Mouse (Mus musculus): ENCODE measurements around the gene Mycbp2. TPM values are rescaled to one million over a fixed set of nuclear protein-coding genes. Genes with fewer than 3 reads are reported as not detected.

The Mycbp2 gene
- polyA plus RNA-seq, 2 experiments from 2014 or later: 99.0 to 99.5 TPM

DNA sequence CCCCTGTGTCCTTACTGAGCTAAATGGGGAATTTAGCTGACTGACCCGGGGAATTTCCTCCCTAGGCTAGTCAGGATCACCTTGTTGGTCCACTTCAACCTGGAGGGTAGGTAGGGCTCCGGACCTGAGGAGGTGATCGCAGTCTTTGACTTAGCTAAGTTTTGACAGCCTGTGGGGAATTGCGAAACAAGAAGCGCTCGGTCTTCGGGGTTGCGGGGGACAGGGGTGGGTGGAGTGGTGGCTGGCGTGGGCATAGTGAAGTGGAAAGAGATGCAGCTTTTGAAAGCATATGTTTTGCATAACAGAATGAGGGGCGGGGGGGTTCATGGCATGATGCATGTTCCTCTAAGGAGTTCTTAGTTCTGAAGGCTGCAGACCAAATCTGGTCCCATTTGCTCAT is 275.8 kb downstream of the Mycbp2 start:
- ATAC-seq: no peak

DNA sequence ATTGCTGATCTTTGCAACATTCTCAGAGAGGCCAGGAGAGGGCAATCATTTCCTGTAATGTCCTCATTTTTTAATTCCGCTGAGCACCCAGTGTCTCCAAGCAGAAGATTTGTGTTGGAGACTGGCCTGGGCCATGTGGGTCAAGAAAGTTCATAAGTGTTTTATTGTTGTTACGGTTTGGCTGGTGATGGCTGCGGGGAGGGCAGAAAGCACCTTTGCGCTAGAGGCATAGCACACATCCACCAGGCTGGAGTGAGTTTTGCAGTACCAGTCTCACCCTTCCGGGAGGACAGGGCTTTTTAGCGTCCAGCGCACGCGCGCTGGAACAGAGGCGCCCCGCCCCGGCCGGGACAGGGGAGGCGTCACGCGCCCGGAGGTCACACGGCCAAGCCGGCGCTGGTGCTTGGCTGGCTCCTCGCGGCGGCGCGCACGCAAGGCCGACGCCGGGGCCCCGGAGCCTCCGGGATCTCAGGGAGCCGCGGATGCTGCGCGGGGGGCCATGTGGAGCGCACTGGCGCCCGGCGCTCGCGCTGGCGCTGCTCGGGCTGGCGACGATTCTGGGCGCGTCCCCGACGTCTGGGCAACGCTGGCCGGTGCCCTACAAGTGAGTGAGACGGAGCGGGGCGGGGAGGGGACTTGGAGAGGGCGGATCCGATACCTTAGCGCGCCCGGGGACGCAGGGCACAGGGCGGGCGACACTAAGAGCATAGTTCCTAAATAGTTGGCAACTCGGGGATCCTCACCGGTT is 276.6 kb downstream of the Mycbp2 start, which contains the start of gene Cln5:
TSS of gene Cln5 (plus strand) at position 353 of the 748 bp plus-strand sequence.
- peak; percentile 89 for ATAC-seq

DNA sequence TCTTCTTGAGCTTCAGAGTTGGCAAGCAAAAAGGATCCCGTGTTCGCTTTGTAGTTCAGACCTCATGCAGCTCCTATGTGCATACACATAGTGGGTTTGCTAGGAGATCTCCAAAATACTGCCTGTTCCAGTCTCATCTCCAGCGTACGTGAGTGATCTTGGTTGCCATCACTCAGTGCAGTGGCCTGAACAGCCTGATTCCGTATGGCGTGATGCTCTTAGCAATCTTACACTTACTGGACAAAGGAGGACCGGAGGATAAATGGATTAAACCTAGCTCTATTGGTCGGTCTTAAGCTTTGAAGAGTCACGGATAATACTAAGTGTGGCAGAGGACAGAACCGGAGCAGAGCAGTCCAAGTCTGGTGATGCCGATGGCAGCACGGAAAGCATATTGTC is 277.1 kb downstream of the Mycbp2 start:
- peak; percentile 8 for ATAC-seq

DNA sequence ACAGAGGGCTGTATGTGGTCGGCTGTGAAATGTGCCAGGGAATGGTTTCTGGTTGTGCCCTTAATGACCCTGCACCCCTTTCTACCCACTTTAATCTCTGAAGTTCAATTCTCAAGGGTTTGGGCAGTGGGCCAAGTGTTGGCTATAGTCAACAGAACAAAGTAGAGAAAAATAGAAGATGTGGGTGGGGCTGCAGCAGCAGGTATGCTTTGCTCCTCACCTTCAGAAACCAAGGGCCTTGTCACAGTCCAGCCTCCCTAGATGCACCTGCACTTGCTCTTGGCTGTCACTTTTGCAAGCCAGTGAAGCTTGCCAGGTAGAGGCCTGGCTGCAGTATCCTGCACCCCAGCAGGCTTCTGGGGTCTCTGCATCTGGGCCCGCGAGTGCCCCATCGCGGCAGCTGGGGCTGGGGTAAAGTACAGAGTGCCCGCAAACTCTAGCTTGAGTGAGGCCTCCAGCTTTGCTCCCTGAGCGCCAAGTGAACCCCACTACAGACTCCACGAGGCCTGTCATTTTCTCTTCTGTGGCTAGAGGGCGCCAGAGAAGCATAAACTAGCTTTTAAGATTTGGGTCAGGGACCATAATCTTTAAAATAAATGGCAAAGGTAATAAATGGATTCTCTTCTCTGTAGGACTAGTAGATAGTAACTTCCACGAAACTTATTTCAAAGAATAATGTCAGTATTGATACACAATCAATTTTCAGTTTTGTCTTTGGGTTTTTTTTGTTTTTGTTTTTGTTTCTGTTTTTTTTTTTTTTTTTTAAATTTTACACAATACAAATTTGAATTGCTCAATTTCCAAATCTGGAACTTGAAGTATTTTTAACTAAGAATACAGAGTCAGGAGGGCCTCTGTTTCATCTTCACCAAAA is 281.1 kb downstream of the Mycbp2 start:
- peak; percentile 30 for ATAC-seq

Other genes starting within 250 kb of the Mycbp2 start
- 10 to 100 TPM; 29.5 to 34.3 TPM for gene Fbxl3, start 247.2 kb downstream of the Mycbp2 start, polyA plus RNA-seq (2017; shearing (Covaris generic))
- under 1 TPM in 1 of 2 experiments, not detected in 1; 0.31 TPM for gene Scel, start 166.5 kb upstream of the Mycbp2 start, polyA plus RNA-seq (2017; shearing (Covaris generic))